Mouse (Mus musculus): ENCODE measurements at regions not wholly inside any gene's neighbourhood (a gene's known extent, or its start where the extent isn't known, plus 50 kb on each side); places are given as distances from the start of the nearest gene placed in this dataset.

DNA sequence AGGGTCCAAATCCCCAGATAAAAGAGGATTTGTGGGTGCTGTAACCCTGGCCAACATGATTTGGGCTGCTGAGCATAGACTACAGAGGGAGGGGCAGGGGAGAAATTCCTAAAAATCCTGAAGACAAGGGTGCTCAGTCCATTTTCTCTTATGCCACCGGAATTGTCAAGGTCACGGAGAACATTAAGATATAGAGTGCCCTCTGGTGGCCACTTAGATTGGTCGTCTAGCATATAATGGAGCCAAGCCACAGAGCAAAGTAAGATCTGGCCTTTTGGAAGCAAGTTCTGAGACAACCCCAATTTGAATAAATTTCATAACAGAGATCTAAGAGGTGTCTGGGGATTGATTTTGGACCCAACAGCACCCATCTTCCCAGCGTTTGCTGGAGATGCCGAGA, 250.0 kb downstream of the Prr32 start:
- H3K27ac ChIP-seq (ENCODE audit: low read length), result no peak overlapping the region
- no peak overlapping the region for H3K9ac ChIP-seq (replicated peaks; ENCODE audit: low read depth)
- no peaks in the 10 kb centered on the region for H3K4me1 ChIP-seq (ENCODE audit: insufficient read depth, low read depth, low read length)
- TF ChIP-seq CTCF (IDR thresholded peaks at IDR 0.05), result peak; percentile 14
- no peak for TF ChIP-seq EP300 (IDR thresholded peaks at IDR 0.05)
- H3K9me3 ChIP-seq (ENCODE audit: low read length), result no peaks in the 10 kb centered on the region
- peak; percentile 4 for DNase-seq (ENCODE audit: low spot score)
- ATAC-seq, result no peak
- 56% methylated on average over 5 of the region's 5 CpGs for WGBS
- H3K4me2 ChIP-seq (replicated peaks; ENCODE audit: low read depth, low read length), result no peak overlapping the region
- H3K36me3 ChIP-seq (ENCODE audit: insufficient read depth, low read length), result no peaks in the 10 kb centered on the region
- no peak overlapping the region for H3K4me3 ChIP-seq (ENCODE audit: low read depth, low read length)
- H3K27me3 ChIP-seq (replicated peaks; ENCODE audit: insufficient read depth, low read length), result no peaks in the 10 kb centered on the region
